Mouse (Mus musculus) embryonic facial prominence, embryonic 11.5 days (tissue): ENCODE measurements around the gene Cacna2d2. TPM values are rescaled to one million over a fixed set of nuclear protein-coding genes. Genes with fewer than 3 reads are reported as not detected.

Experiments
- ATAC-seq: fragments of 200-750 bp; cut with Nextera tagmentation; replicated peaks from 2 replicates; pipeline ENCODE4 v1.8.0; 2017; ENCODE audit warnings: low read depth; ENCODE audit not compliant: insufficient number of reproducible peaks, low FRiP score, low TSS enrichment
- DNase-seq: peaks from one replicate; pipeline ENCODE4 v3.0.0-alpha.2; 2015; ENCODE audit warnings: low spot score
- H3K27ac ChIP-seq: fragments of 300-500 bp; sonication (generic); replicated peaks from 2 replicates; pipeline ENCODE4 v1.5.1; 2014; ENCODE audit warnings: mild to moderate bottlenecking, low read depth, low read length, control low read depth
- H3K27me3 ChIP-seq: fragments of 300-500 bp; sonication (generic); 2 replicates; pipeline ENCODE4 v1.6.1; 2014; ENCODE audit warnings: mild to moderate bottlenecking, low read length, moderate library complexity, mixed read lengths; ENCODE audit not compliant: control insufficient read depth, insufficient read depth
- H3K36me3 ChIP-seq: fragments of 300-500 bp; sonication (generic); replicated peaks from 2 replicates; pipeline ENCODE4 v1.6.1; 2014; ENCODE audit warnings: low read depth, mild to moderate bottlenecking, low read length, moderate library complexity, mixed read lengths; ENCODE audit not compliant: control insufficient read depth, insufficient read depth
- H3K4me1 ChIP-seq: fragments of 300-500 bp; sonication (generic); 2 replicates; pipeline ENCODE4 v1.6.1; 2014; ENCODE audit warnings: low read length, mixed read lengths; ENCODE audit not compliant: control insufficient read depth, insufficient read depth
- H3K4me2 ChIP-seq: fragments of 300-500 bp; sonication (generic); 2 replicates; pipeline ENCODE4 v1.6.1; 2014; ENCODE audit warnings: low read depth, mild to moderate bottlenecking, control low read depth, low read length, moderate library complexity
- H3K4me3 ChIP-seq: fragments of 300-500 bp; sonication (generic); 2 replicates; pipeline ENCODE4 v1.5.1; 2014; ENCODE audit warnings: low read depth, low read length, control low read depth
- H3K9ac ChIP-seq: fragments of 300-500 bp; sonication (generic); replicated peaks from 2 replicates; pipeline ENCODE4 v1.6.1; 2014; ENCODE audit warnings: mild to moderate bottlenecking, control low read depth, low read length
- H3K9me3 ChIP-seq: fragments of 300-500 bp; sonication (generic); replicated peaks from 2 replicates; pipeline ENCODE4 v1.6.1; 2016; ENCODE audit warnings: mild to moderate bottlenecking, low read length, inconsistent platforms, mixed read lengths; ENCODE audit not compliant: control insufficient read depth
- WGBS: fragments of 180-500 bp; shearing (Covaris S2); extraction: QIAGEN DNeasy Blood & Tissue Kit; methylation state at CpG from one replicate; pipeline ENCODE4 v1.1.7; 2014; 5-methylcytosine and 5-hydroxymethylcytosine counted together
- polyA plus RNA-seq: library from polyadenylated mRNA; unstranded; fragments of >200 nt; fragmentation: Nextera tagmentation; extraction: Ambion mirVana; gene quantifications from 2 replicates; pipeline ENCODE4 v1.2.1, GENCODE M21; 2014

Gene Cacna2d2
- 0.59 and 0.63 TPM in 2 replicates for polyA plus RNA-seq

- Histone ChIP-seq H3K27ac (no peak within 1 kb of the TSS), H3K4me3 (peak within 1 kb of the TSS; percentile 79), H3K4me1 (peaks cover 7% of the 10 kb centered on the region), H3K9me3 (no peaks in the 10 kb centered on the region), H3K9ac (peak within 1 kb of the TSS; percentile 71), H3K36me3 (no peaks in the 10 kb centered on the region), H3K27me3 (peaks cover 49% of the 10 kb centered on the region), H3K4me2 (peak within 1 kb of the TSS; percentile 99)
- peak; percentile 73 for ATAC-seq
- WGBS = under 1% methylated on average over 42 of the region's 54 CpGs
- peak; percentile 72 for DNase-seq
Observed at GRCm38 (mm10) chr9:107399491-107399971, at the start of gene Cacna2d2. TSS of gene Cacna2d2 (plus strand) at chr9:107399612.

DNA sequence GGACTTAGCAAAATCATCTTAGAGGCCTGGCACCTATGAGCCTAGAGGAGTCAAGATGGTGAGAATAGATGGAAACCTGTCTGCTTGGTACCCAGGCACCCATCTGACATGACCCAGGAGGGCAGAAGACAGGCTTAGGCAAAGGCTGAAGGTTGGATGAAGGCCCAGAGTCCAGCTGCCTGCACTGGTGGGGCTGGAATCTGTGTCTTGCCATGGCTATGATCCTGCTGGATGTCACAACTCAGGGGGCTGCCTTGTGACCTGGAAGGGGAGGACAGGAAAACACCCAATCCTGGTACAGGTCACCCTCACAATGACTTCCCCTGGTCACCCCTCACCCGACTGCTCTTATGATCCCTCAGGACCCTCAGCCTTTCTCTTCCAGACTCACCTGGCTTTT lies 44.6 kb upstream of the Cacna2d2 start:
- ATAC-seq = no peak

GRCm38 (mm10) chr9:107355870-107356765 lies 43.3 kb upstream of the Cacna2d2 start:
- DNase-seq (peak; percentile 77), ATAC-seq (no peak)
- no peak overlapping the region for H3K4me2 ChIP-seq
- no peaks in the 10 kb centered on the region; the same call in 1 of the 2 replicates for H3K27me3 ChIP-seq
- WGBS = 51% methylated on average over 7 of the region's 7 CpGs
- no peak overlapping the region for H3K27ac ChIP-seq
- no peaks in the 10 kb centered on the region for H3K9me3 ChIP-seq
- no peaks in the 10 kb centered on the region for H3K36me3 ChIP-seq
- no peaks in the 10 kb centered on the region for H3K4me1 ChIP-seq
- H3K9ac ChIP-seq = no peak overlapping the region
- H3K4me3 ChIP-seq = no peak overlapping the region

More for the DNA sequence above, 44.6 kb upstream of the Cacna2d2 start:
- no peaks in the 10 kb centered on the region for H3K9me3 ChIP-seq
- no peak overlapping the region for H3K27ac ChIP-seq
- DNase-seq = no peak
- H3K4me2 ChIP-seq = no peak overlapping the region
- no peaks in the 10 kb centered on the region; the same call in 1 of the 2 replicates for H3K27me3 ChIP-seq
- no peaks in the 10 kb centered on the region for H3K4me1 ChIP-seq
- H3K9ac ChIP-seq = no peak overlapping the region
- no peaks in the 10 kb centered on the region for H3K36me3 ChIP-seq
- H3K4me3 ChIP-seq = no peak overlapping the region
- WGBS = 83% methylated on average over 1 of the region's 1 CpGs

- H3K27me3 ChIP-seq = no peaks in the 10 kb centered on the region; the same call in 1 of the 2 replicates
- 19% methylated on average over 5 of the region's 5 CpGs for WGBS
- H3K4me3 ChIP-seq = no peak overlapping the region
- no peaks in the 10 kb centered on the region for H3K36me3 ChIP-seq
- H3K27ac ChIP-seq = no peak overlapping the region
- no peak overlapping the region for H3K9ac ChIP-seq
- no peaks in the 10 kb centered on the region for H3K9me3 ChIP-seq
- ATAC-seq (no peak), DNase-seq (peak; percentile 84)
- no peaks in the 10 kb centered on the region for H3K4me1 ChIP-seq
- H3K4me2 ChIP-seq = no peak overlapping the region
Observed at GRCm38 (mm10) chr9:107357651-107358050, 41.8 kb upstream of the Cacna2d2 start.

- no peak overlapping the region for H3K4me2 ChIP-seq
- ATAC-seq (no peak), DNase-seq (no peak)
- H3K36me3 ChIP-seq = no peaks in the 10 kb centered on the region
- H3K9ac ChIP-seq = no peak overlapping the region
- H3K4me1 ChIP-seq = no peaks in the 10 kb centered on the region
- H3K27ac ChIP-seq = no peak overlapping the region
- no peaks in the 10 kb centered on the region for H3K9me3 ChIP-seq
- H3K4me3 ChIP-seq = no peak overlapping the region
- 15% methylated on average over 3 of the region's 3 CpGs for WGBS
- H3K27me3 ChIP-seq = no peaks in the 10 kb centered on the region; the same call in 1 of the 2 replicates
Observed at GRCm38 (mm10) chr9:107360989-107361388, 38.4 kb upstream of the Cacna2d2 start.

- Histone ChIP-seq H3K4me3 (no peak overlapping the region), H3K9me3 (no peaks in the 10 kb centered on the region), H3K9ac (no peak overlapping the region), H3K27ac (no peak overlapping the region), H3K27me3 (no peaks in the 10 kb centered on the region), H3K4me2 (no peak overlapping the region), H3K4me1 (no peaks in the 10 kb centered on the region), H3K36me3 (no peaks in the 10 kb centered on the region)
- peak; percentile 77 for DNase-seq
- 3% methylated on average over 3 of the region's 3 CpGs for WGBS
- ATAC-seq = no peak; the same call in 1 of the 2 replicates
Observed at GRCm38 (mm10) chr9:107366644-107367043, 32.8 kb upstream of the Cacna2d2 start.

GRCm38 (mm10) chr9:107368302-107368701 lies 31.1 kb upstream of the Cacna2d2 start:
- Histone ChIP-seq H3K4me2 (no peak overlapping the region), H3K36me3 (no peaks in the 10 kb centered on the region), H3K27ac (no peak overlapping the region), H3K9ac (no peak overlapping the region), H3K4me3 (no peak overlapping the region), H3K9me3 (no peaks in the 10 kb centered on the region), H3K4me1 (no peaks in the 10 kb centered on the region), H3K27me3 (no peaks in the 10 kb centered on the region)
- ATAC-seq (no peak), DNase-seq (no peak)
- 60% methylated on average over 1 of the region's 1 CpGs for WGBS
